ENCODE assay signal across 8 mouse cellular contexts in the genomic region with DNA sequence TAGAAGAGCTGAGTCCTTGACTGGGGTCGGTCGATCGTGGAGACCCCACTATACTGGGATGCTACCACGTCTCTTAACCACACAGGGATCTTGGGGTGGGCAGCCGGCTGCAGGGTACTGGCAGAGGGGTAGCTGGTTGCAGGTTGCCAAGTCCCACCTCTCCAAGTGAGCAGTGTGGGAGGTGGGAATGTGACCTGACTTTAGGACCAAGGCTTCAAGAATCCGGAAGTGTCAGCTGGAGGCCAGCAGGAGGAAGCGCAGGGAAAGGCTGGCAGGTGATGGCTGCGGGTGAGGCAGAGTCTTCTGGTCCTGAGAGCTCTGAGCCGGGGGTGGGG.
DNase-seq lines count a peak whose midpoint lies in the region; ATAC-seq and TF ChIP-seq lines count a peak whose summit lies in the region.

No protein-coding gene starts in this region.

- WGBS in heart, embryonic 13.5 days = 0% methylated on average over 9 of the region's 9 CpGs
- WGBS in heart, adult 2 months = under 1% methylated on average over 9 of the region's 9 CpGs
- 0% methylated on average over 7 of the region's 9 CpGs for WGBS in hindbrain, embryonic 11.5 days
- 2% methylated on average over 9 of the region's 9 CpGs for WGBS in liver, embryonic 16.5 days (ENCODE audit: insufficient replicate concordance)
- WGBS in thymus, adult 2 months = 5% methylated on average over 9 of the region's 9 CpGs

- peak overlapping the region; percentile 91 for H3K4me2 ChIP-seq in heart, embryonic 13.5 days
- H3K4me2 ChIP-seq in hindbrain, embryonic 11.5 days (replicated peaks; ENCODE audit: low read depth, low read length) = peak overlapping the region; percentile 85
- 0 out of 2 replicates have a peak overlapping the region, but pooled peaks have one; percentile 38 for H3K4me2 ChIP-seq in liver, embryonic 16.5 days (ENCODE audit: low read depth, low read length)

- ATAC-seq in heart, embryonic 13.5 days (ENCODE audit: extremely low read depth, insufficient number of reproducible peaks, low FRiP score, low TSS enrichment) = no peak
- peak; percentile 29 for ATAC-seq in hindbrain, embryonic 11.5 days (ENCODE audit: low FRiP score)
- no peak for ATAC-seq in liver, embryonic 16.5 days (ENCODE audit: low read depth)

- no peak for TF ChIP-seq EP300 in heart, adult 2 months (IDR thresholded peaks at IDR 0.05; ENCODE audit: insufficient read depth, low read depth, low read length)

- peak overlapping the region; percentile 65 for H3K4me3 ChIP-seq in heart, embryonic 13.5 days
- no peak overlapping the region for H3K4me3 ChIP-seq in heart, adult 2 months
- peak overlapping the region; percentile 52 for H3K4me3 ChIP-seq in hindbrain, embryonic 11.5 days (ENCODE audit: low read depth, low read length)
- H3K4me3 ChIP-seq in liver, embryonic 16.5 days (ENCODE audit: low read depth, low read length) = no peak overlapping the region; the same call in 1 of the 2 replicates
- H3K4me3 ChIP-seq in thymus, adult 2 months (ENCODE audit: control insufficient read depth, insufficient read depth, low read length) = no peak overlapping the region

- TF ChIP-seq POLR2A in heart, adult 2 months (IDR thresholded peaks at IDR 0.05; ENCODE audit: insufficient read depth, low read depth, low read length) = no peak
- TF ChIP-seq POLR2A in thymus, adult 2 months (IDR thresholded peaks at IDR 0.05; ENCODE audit: control insufficient read depth, extremely low read depth, insufficient read depth, low read length, poor library complexity) = no peak

- no peaks in the 10 kb centered on the region for H3K79me2 ChIP-seq in heart, adult 2 months (replicated peaks; ENCODE audit: control insufficient read depth, insufficient read depth, low read length)

- peak overlapping the region; percentile 78 for H3K9ac ChIP-seq in heart, embryonic 13.5 days
- H3K9ac ChIP-seq in heart, adult 2 months (ENCODE audit: low read depth, low read length) = no peak overlapping the region
- peak overlapping the region; percentile 57 for H3K9ac ChIP-seq in hindbrain, embryonic 11.5 days (ENCODE audit: low read depth, low read length)
- H3K9ac ChIP-seq in liver, embryonic 16.5 days (ENCODE audit: low read depth, low read length) = no peak overlapping the region

- no peak for DNase-seq in heart, adult 2 months
- peak; percentile 14 for DNase-seq in ZHBTc4 (ENCODE audit: low read depth, low spot score)
- peak; percentile 35 for DNase-seq in hindbrain, embryonic 11.5 days (ENCODE audit: low spot score)
- DNase-seq in frontal cortex, adult 2 months (ENCODE audit: extremely low spot score in 1 of 2, low spot score in 1 of 2) = no peak
- DNase-seq in thymus, adult 2 months = no peak
- no peak for DNase-seq in adrenal gland, postnatal 25 days

- H3K27me3 ChIP-seq in heart, embryonic 13.5 days (replicated peaks) = peaks cover 66% of the 10 kb centered on the region
- H3K27me3 ChIP-seq in heart, adult 2 months (ENCODE audit: control insufficient read depth, insufficient read depth, low read length) = 0 out of 2 replicates have a peak, but pooled peaks cover 1% of the 10 kb centered on the region
- H3K27me3 ChIP-seq in hindbrain, embryonic 11.5 days (ENCODE audit: control insufficient read depth, insufficient read depth, low read length) = peaks cover 25% of the 10 kb centered on the region
- H3K27me3 ChIP-seq in liver, embryonic 16.5 days (ENCODE audit: control insufficient read depth, insufficient read depth, low read depth, low read length) = peaks cover 16% of the 10 kb centered on the region
- H3K27me3 ChIP-seq in thymus, adult 2 months (ENCODE audit: control insufficient read depth, insufficient read depth, low read length) = no peaks in the 10 kb centered on the region; the same call in 1 of the 2 replicates

- H3K9me3 ChIP-seq in heart, embryonic 13.5 days = no peaks in the 10 kb centered on the region
- no peaks in the 10 kb centered on the region for H3K9me3 ChIP-seq in hindbrain, embryonic 11.5 days (ENCODE audit: control insufficient read depth, low read length)
- no peaks in the 10 kb centered on the region for H3K9me3 ChIP-seq in liver, embryonic 16.5 days (replicated peaks; ENCODE audit: control insufficient read depth, low read length)

- no peak for TF ChIP-seq CTCF in heart, adult 2 months (IDR thresholded peaks at IDR 0.05)
- TF ChIP-seq CTCF in thymus, adult 2 months (IDR thresholded peaks at IDR 0.05; ENCODE audit: borderline replicate concordance, control insufficient read depth, extremely low read depth, insufficient read depth, low read length, poor library complexity) = no peak

- H3K4me1 ChIP-seq in heart, embryonic 13.5 days = peaks cover 29% of the 10 kb centered on the region
- no peaks in the 10 kb centered on the region for H3K4me1 ChIP-seq in heart, adult 2 months (ENCODE audit: control insufficient read depth, insufficient read depth, low read length)
- H3K4me1 ChIP-seq in hindbrain, embryonic 11.5 days (replicated peaks; ENCODE audit: control insufficient read depth, insufficient read depth, low read length) = peaks cover 3% of the 10 kb centered on the region; the same call in 1 of the 2 replicates
- no peaks in the 10 kb centered on the region; the same call in 1 of the 2 replicates for H3K4me1 ChIP-seq in liver, embryonic 16.5 days (ENCODE audit: control insufficient read depth, low read depth, low read length)
- H3K4me1 ChIP-seq in thymus, adult 2 months (replicated peaks; ENCODE audit: control insufficient read depth, insufficient read depth, low read length) = no peaks in the 10 kb centered on the region; the same call in 1 of the 2 replicates

- H3K27ac ChIP-seq in heart, embryonic 13.5 days (replicated peaks) = no peak overlapping the region
- H3K27ac ChIP-seq in heart, adult 2 months = no peak overlapping the region
- no peak overlapping the region for H3K27ac ChIP-seq in hindbrain, embryonic 11.5 days (ENCODE audit: low read depth, low read length)
- no peak overlapping the region for H3K27ac ChIP-seq in liver, embryonic 16.5 days (ENCODE audit: low read length)
- no peak overlapping the region for H3K27ac ChIP-seq in thymus, adult 2 months (ENCODE audit: control insufficient read depth, insufficient read depth, low read length)

- intact Hi-C loops in heart, adult 2 months (cut with DNase I) = no loop called here

- H3K36me3 ChIP-seq in heart, embryonic 13.5 days = no peaks in the 10 kb centered on the region
- no peaks in the 10 kb centered on the region for H3K36me3 ChIP-seq in heart, adult 2 months (ENCODE audit: control insufficient read depth, insufficient read depth, low read length)
- no peaks in the 10 kb centered on the region for H3K36me3 ChIP-seq in hindbrain, embryonic 11.5 days (ENCODE audit: control insufficient read depth, insufficient read depth, low read length)
- H3K36me3 ChIP-seq in liver, embryonic 16.5 days (ENCODE audit: control insufficient read depth, insufficient read depth) = no peaks in the 10 kb centered on the region
- H3K36me3 ChIP-seq in thymus, adult 2 months (ENCODE audit: control insufficient read depth, insufficient read depth, low read length) = no peaks in the 10 kb centered on the region

Comparison
In these comparisons a context has a peak if more than half of its experiments do, and no peak if none do; other contexts are left out.
1. H3K4me3 ChIP-seq: peak in heart, embryonic 13.5 days (single experiment) and hindbrain, embryonic 11.5 days (single experiment); none in heart, adult 2 months (single experiment), liver, embryonic 16.5 days (single experiment) and thymus, adult 2 months (single experiment).
2. H3K9ac ChIP-seq: peak in heart, embryonic 13.5 days (single experiment) and hindbrain, embryonic 11.5 days (single experiment); none in heart, adult 2 months (single experiment) and liver, embryonic 16.5 days (single experiment).
3. H3K4me2 ChIP-seq: peak in every context shown above with its lines; median percentile 91 in heart, embryonic 13.5 days; 85 in hindbrain, embryonic 11.5 days; 38 in liver, embryonic 16.5 days.
4. DNase-seq: peak in ZHBTc4 (single experiment) and hindbrain, embryonic 11.5 days (single experiment); none in heart, adult 2 months (0 of 2), frontal cortex, adult 2 months (0 of 2), thymus, adult 2 months (single experiment) and adrenal gland, postnatal 25 days (single experiment).